Mouse (Mus musculus) midbrain, embryonic 14.5 days (tissue): ENCODE results near the gene Nrsn2. TPM values are rescaled to one million over a fixed set of nuclear protein-coding genes. Genes with fewer than 3 reads are reported as not detected.

Source experiments
- ATAC-seq: fragments of 200-750 bp; cut with Nextera tagmentation; 2 replicates; pipeline ENCODE4 v1.8.0; 2017; ENCODE audit warnings: moderate number of reproducible peaks, moderate library complexity; ENCODE audit not compliant: low FRiP score, low TSS enrichment
- DNase-seq: peaks from one replicate; pipeline ENCODE4 v3.0.0-alpha.2; 2015
- H3K27ac ChIP-seq: fragments of 300-500 bp; sonication (generic); replicated peaks from 2 replicates; pipeline ENCODE4 v1.5.1; 2014; ENCODE audit warnings: mild to moderate bottlenecking, low read depth, low read length, moderate library complexity
- H3K27me3 ChIP-seq: fragments of 300-500 bp; sonication (generic); 2 replicates; pipeline ENCODE4 v1.6.1; 2014; ENCODE audit warnings: low read length, control low read depth, mixed read lengths; ENCODE audit not compliant: control insufficient read depth, insufficient read depth
- H3K36me3 ChIP-seq: fragments of 300-500 bp; sonication (generic); 2 replicates; pipeline ENCODE4 v1.6.1; 2014; ENCODE audit warnings: low read length, control low read depth; ENCODE audit not compliant: control insufficient read depth, insufficient read depth
- H3K4me1 ChIP-seq: fragments of 300-500 bp; sonication (generic); 2 replicates; pipeline ENCODE4 v1.6.1; 2014; ENCODE audit warnings: mild to moderate bottlenecking, antibody characterized with exemption, low read length, control low read depth; ENCODE audit not compliant: control insufficient read depth, insufficient read depth
- H3K4me2 ChIP-seq: fragments of 300-500 bp; sonication (generic); 2 replicates; pipeline ENCODE4 v1.6.1; 2014; ENCODE audit warnings: mild to moderate bottlenecking, low read length, moderate library complexity
- H3K4me3 ChIP-seq: fragments of 300-500 bp; sonication (generic); replicated peaks from 2 replicates; pipeline ENCODE4 v1.5.1; 2014; ENCODE audit warnings: low read depth, low read length
- H3K9ac ChIP-seq: fragments of 300-500 bp; sonication (generic); replicated peaks from 2 replicates; pipeline ENCODE4 v1.6.1; 2014; ENCODE audit warnings: mild to moderate bottlenecking, low read length, moderate library complexity
- H3K9me3 ChIP-seq: fragments of 300-500 bp; sonication (generic); 2 replicates; pipeline ENCODE4 v1.6.1; 2016; ENCODE audit warnings: low read length, control low read depth, mixed read lengths; ENCODE audit not compliant: control insufficient read depth
- WGBS: fragments of 180-500 bp; shearing (Covaris S2); extraction: QIAGEN DNeasy Blood & Tissue Kit; methylation state at CpG from one replicate; pipeline ENCODE4 v1.1.7; 2014; 5-methylcytosine and 5-hydroxymethylcytosine counted together
- polyA plus RNA-seq: library from polyadenylated mRNA; unstranded; fragments of >200 nt; fragmentation: Nextera tagmentation; extraction: Ambion mirVana; gene quantifications from 2 replicates; pipeline ENCODE4 v1.2.1, GENCODE M21; 2014

The Nrsn2 gene
- polyA plus RNA-seq, 1 experiment from 2014 or later: 40.1 TPM

DNA sequence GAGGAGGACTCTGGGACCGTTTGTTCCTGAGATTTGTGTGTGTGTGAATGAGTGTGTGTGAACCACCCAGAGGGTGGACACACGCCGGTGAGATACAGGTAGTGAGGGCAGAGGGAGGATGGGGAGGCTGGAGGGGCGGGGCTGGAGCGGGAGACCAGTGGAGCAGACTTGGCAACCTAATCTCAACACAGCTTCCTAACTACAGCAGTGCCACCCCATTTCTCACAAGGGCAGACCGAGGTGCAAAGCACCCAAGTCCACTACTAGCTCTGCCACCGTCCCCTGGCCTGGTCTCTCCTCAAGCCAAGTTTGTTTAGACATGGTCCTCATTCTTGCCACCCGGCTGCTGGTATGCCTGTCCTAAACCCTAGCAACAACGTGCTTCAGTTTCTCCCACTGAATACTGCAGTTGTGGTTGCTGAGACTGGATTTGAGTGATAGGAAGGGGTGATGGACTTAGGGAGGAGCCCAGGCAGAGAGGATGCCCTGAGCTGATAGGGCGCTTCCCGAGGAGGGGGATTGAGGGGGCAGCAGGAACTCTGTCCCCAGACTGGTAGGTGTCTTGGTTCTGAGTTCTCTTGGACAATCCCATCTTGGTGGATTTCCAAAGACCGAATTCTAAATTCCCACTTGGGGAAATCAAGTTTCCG lies 19.0 kb upstream of the Nrsn2 start:
- H3K9ac ChIP-seq: peak overlapping the region; percentile 98
- peak overlapping the region; percentile 100 for H3K27ac ChIP-seq
- peaks cover 10% of the 10 kb centered on the region; the same call in 1 of the 2 replicates for H3K36me3 ChIP-seq
- H3K4me2 ChIP-seq: peak overlapping the region; percentile 69
- 19% methylated on average over 13 of the region's 13 CpGs for WGBS
- H3K4me1 ChIP-seq: peaks cover 34% of the 10 kb centered on the region
- DNase-seq (no peak), ATAC-seq (no peak)
- H3K9me3 ChIP-seq: no peaks in the 10 kb centered on the region
- H3K4me3 ChIP-seq: peak overlapping the region; percentile 91
- H3K27me3 ChIP-seq: no peaks in the 10 kb centered on the region

DNA sequence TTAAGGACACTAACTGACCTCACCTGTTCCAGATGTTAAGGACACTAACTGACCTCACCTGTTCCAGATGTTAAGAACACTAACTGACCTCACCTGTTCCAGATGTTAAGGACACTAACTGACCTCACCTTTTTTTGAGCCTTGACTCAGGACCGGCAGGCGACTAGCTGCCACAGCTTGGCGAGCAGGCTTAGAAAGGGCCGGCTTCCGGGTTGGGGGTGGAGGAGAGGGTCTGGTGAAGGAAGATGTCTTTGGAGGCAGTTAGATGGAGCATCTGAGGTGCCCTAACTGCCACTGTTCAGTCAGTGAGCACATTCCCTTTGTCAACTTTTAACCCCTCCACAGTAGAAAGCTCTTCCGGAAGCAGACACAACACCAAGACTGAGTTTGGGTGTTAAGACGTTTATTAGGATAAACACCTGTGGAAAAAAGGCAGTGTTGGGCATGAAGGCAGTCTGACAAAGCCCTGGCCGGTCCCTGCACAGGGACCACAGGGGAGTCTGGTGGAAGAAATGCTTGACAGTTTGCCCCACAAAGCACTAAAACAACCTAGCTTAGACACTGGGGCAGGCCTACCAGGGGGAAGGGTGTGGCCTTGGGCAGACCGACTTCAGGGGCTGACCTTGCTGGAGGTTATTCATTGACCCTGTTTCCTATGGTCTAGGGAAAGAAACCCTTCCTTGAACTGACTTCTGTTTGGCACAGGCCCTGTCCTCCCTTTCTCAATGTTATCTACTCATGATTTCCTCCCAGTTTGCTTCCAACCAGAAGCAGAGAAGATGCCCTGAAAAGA lies 17.0 kb upstream of the Nrsn2 start:
- DNase-seq: no peak
- peak overlapping the region; percentile 69 for H3K4me2 ChIP-seq

GRCm38 (mm10) chr2:152392786-152393185 lies 16.3 kb upstream of the Nrsn2 start:
- 11% methylated on average over 3 of the region's 3 CpGs for WGBS
- DNase-seq (peak; percentile 83), ATAC-seq (no peak)
- Histone ChIP-seq H3K4me2 (no peak overlapping the region; the same call in 1 of the 2 replicates), H3K27me3 (no peaks in the 10 kb centered on the region), H3K9ac (no peak overlapping the region), H3K9me3 (no peaks in the 10 kb centered on the region), H3K4me3 (no peak overlapping the region), H3K36me3 (peaks cover 10% of the 10 kb centered on the region; the same call in 1 of the 2 replicates), H3K4me1 (peaks cover 24% of the 10 kb centered on the region), H3K27ac (0 out of 2 replicates have a peak overlapping the region, but pooled peaks have one; percentile 8)

More for the DNA sequence above, 17.0 kb upstream of the Nrsn2 start:
- peaks cover 10% of the 10 kb centered on the region; the same call in 1 of the 2 replicates for H3K36me3 ChIP-seq
- peaks cover 24% of the 10 kb centered on the region for H3K4me1 ChIP-seq
- ATAC-seq: no peak
- H3K4me3 ChIP-seq: peak overlapping the region; percentile 91; the same call in 1 of the 2 replicates
- H3K9ac ChIP-seq: peak overlapping the region; percentile 23; the same call in 1 of the 2 replicates
- 51% methylated on average over 9 of the region's 9 CpGs for WGBS
- no peaks in the 10 kb centered on the region for H3K27me3 ChIP-seq
- H3K27ac ChIP-seq: no peak overlapping the region; the same call in 1 of the 2 replicates
- H3K9me3 ChIP-seq: no peaks in the 10 kb centered on the region

DNA sequence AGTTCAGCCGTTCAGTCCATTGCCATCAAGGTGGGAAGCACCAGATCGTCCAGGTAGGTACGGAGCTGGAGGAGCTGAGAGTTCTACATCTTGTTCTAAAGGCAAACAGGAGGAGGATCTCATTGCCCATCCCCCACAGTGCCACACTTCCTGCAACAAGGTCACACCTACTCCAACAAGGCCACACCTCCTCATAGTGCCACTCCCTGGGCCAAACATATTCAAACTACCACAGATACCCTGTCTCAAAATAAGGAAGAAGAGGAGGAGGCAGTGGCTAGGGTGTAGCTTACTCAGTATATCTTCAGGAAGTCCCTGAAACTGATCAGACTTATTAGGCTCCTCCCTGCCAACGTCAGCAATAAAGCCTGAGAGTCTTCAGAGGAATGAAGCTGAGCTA lies 7.8 kb upstream of the Nrsn2 start:
- H3K27me3 ChIP-seq: no peaks in the 10 kb centered on the region
- ATAC-seq (no peak), DNase-seq (no peak)
- H3K9me3 ChIP-seq: no peaks in the 10 kb centered on the region
- no peak overlapping the region for H3K9ac ChIP-seq
- H3K4me3 ChIP-seq: no peak overlapping the region
- no peaks in the 10 kb centered on the region for H3K4me1 ChIP-seq
- no peak overlapping the region for H3K4me2 ChIP-seq
- no peaks in the 10 kb centered on the region for H3K36me3 ChIP-seq
- H3K27ac ChIP-seq: no peak overlapping the region
- 89% methylated on average over 4 of the region's 4 CpGs for WGBS

- no peaks in the 10 kb centered on the region for H3K27me3 ChIP-seq
- WGBS: under 1% methylated on average over 21 of the region's 21 CpGs
- H3K36me3 ChIP-seq: no peaks in the 10 kb centered on the region
- peak overlapping the region; percentile 54 for H3K9ac ChIP-seq
- H3K27ac ChIP-seq: peak overlapping the region; percentile 95
- peak overlapping the region; percentile 70 for H3K4me2 ChIP-seq
- H3K4me1 ChIP-seq: peaks cover 32% of the 10 kb centered on the region
- peak; percentile 92 for DNase-seq
- no peaks in the 10 kb centered on the region for H3K9me3 ChIP-seq
- H3K4me3 ChIP-seq: peak overlapping the region; percentile 35
- peak; percentile 86 for ATAC-seq
Observed at GRCm38 (mm10) chr2:152375652-152376344, 640 bp downstream of the Nrsn2 start.

DNA sequence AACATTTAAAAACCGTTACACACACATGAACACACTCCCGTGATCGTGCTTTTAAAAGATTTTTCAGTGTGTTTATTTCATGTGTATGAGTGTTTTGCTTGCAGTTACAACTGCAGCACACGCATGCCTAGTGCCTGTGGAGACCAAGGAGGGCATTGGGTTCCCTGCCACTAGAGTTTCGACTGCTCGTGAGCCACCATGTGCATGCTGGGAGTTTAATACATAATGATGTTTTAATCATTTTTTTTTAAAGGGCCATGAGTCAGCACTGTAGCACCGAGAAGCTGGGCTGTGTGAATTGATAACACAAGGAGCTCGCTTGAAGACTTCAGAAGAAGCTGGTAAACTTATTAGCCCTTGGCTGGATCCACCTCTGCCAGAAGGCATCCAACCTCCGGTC lies 2.9 kb downstream of the Nrsn2 start:
- H3K9ac ChIP-seq: no peak overlapping the region
- no peak overlapping the region for H3K4me2 ChIP-seq
- H3K27me3 ChIP-seq: no peaks in the 10 kb centered on the region
- no peaks in the 10 kb centered on the region for H3K36me3 ChIP-seq
- WGBS: 82% methylated on average over 9 of the region's 9 CpGs
- no peak for ATAC-seq
- H3K4me3 ChIP-seq: no peak overlapping the region
- no peak for DNase-seq
- H3K27ac ChIP-seq: no peak overlapping the region
- no peaks in the 10 kb centered on the region for H3K9me3 ChIP-seq
- peaks cover 32% of the 10 kb centered on the region for H3K4me1 ChIP-seq

- Histone ChIP-seq H3K27ac (no peak overlapping the region), H3K4me1 (peaks cover 32% of the 10 kb centered on the region), H3K36me3 (no peaks in the 10 kb centered on the region), H3K4me3 (no peak overlapping the region), H3K9me3 (no peaks in the 10 kb centered on the region), H3K4me2 (no peak overlapping the region), H3K27me3 (no peaks in the 10 kb centered on the region), H3K9ac (no peak overlapping the region)
- WGBS: 74% methylated on average over 4 of the region's 4 CpGs
- no peak for ATAC-seq
- no peak for DNase-seq
Observed at GRCm38 (mm10) chr2:152372661-152373060, 3.8 kb downstream of the Nrsn2 start.

- Histone ChIP-seq H3K4me1 (peaks cover 32% of the 10 kb centered on the region), H3K9ac (no peak overlapping the region), H3K4me2 (no peak overlapping the region), H3K4me3 (no peak overlapping the region), H3K36me3 (no peaks in the 10 kb centered on the region), H3K9me3 (no peaks in the 10 kb centered on the region), H3K27ac (no peak overlapping the region), H3K27me3 (no peaks in the 10 kb centered on the region)
- 85% methylated on average over 7 of the region's 7 CpGs for WGBS
- DNase-seq (no peak), ATAC-seq (no peak)
Observed at GRCm38 (mm10) chr2:152372104-152372503, 4.3 kb downstream of the Nrsn2 start.
